Mouse (Mus musculus): ENCODE results near the gene Prl2c2. TPM values are rescaled to one million over a fixed set of nuclear protein-coding genes. Genes with fewer than 3 reads are reported as not detected.
"Not testable (repeated sequence)": the region's sequence is repeated elsewhere in the genome, so short reads cannot be mapped to it uniquely, and the experiment has no call there.

The Prl2c2 gene
- not detected for total RNA-seq (2021)
- long read RNA-seq, experiment 1, result 0 reads
- long read RNA-seq, experiment 2, result 0 reads

DNA sequence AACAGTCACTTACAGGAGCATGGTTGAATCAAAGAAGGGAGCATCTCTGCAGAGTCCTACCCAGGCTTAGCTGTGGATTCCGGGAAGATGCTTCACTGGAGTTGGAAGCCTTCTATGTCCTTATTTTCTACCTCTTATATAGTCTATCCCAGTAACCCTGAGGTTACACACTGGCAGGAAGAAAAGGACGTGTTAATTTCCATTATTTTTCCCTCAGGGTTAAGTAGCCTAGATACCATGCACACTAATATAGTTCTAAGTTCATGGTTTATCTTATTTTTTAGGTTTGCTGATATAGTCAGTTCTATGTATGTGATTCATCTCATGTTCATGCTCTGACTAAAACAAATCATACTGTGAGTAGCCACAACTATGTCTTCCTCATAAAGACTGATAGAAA is at the start of gene Prl2c2:
Prl2c2 (minus strand) TSS at position 101 of the 400 bp plus-strand sequence.
- H3K27ac ChIP-seq; DNase-seq; H3K4me3 ChIP-seq; intact Hi-C loops (cut with DNase I): not testable (repeated sequence)

DNA sequence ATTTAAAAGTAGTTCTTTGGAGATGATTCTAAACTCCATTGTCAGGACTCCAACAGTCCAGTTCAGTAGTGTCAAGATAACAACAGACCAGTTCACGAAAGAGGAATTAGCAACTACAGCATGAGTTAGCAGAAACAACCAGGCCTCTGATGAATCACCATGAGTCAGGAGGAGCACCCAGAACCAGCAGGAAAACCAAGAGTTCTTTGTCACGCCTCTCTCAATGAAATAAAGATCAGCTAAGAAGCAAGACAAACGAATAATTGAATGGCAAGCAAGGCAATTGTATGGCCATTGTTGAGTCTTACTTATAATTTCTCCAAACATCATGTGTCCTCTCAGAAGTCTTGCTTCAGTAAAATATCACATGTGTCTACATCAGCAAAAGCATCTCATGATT is 20.7 kb upstream of the Prl2c2 start:
- H3K4me3 ChIP-seq; intact Hi-C loops (cut with DNase I); DNase-seq; H3K27ac ChIP-seq: not testable (repeated sequence)

DNA sequence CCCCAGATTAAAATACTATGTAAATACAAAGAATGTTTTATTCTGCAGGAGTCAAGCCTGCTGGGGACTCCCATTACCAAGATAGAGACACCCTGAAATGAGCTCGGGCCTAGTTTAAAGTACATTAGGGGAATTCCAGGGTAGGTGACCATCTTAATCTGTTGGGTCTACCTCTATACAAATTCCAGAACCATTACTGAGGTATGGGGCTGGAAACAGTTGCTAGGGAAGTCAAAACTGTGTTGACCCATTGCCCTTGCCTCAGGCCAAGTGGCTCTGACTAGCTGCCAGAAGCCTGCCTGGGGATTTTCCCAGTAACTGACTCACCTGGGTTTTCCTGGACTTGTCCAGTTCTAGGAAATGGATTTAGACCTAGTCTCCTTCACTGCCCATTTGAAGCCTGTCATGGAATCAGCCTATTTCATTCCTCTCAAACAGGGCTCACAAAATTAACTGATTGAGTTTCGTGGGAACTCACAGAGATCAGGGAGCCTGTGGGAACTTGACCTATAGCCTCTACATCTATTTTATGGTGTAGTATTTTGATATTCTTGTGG is 8.9 kb upstream of the Prl2c2 start:
- intact Hi-C loops (cut with DNase I), result not testable (repeated sequence)

More for the DNA sequence above, 8.9 kb upstream of the Prl2c2 start:
- DNase-seq, H3K4me3 ChIP-seq, H3K27ac ChIP-seq: not testable (repeated sequence)

Other genes starting within 250 kb of the Prl2c2 start
- gene Prl2c3, start 205.3 kb downstream of the Prl2c2 start, total RNA-seq (2021), result not detected
- gene Prl2c5, start 177.3 kb upstream of the Prl2c2 start, total RNA-seq (2021), result not detected

Data from gastrocnemius, adult 2 months (tissue).